ENCODE assay signal across 27 mouse cellular contexts in the genomic region with DNA sequence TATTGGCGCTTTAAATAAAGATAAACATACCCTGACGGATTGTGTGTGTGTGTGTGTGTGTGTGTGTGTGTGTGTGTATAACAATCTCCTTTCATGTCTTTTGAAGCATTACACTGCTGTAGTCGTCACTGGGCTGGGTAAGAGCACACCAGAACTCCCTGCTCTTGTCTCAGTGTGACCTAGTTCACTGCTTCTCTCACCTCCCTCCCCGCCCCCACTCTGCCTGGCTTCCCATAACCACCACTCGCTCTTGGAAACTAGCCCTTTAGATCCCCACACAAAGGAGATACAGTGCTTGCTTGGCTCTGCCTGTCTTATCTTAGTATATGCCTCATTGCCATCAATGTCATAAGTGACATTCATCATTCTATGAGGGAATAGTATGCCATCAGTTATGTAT. TPM values are rescaled to one million over a fixed set of nuclear protein-coding genes. Genes with fewer than 3 reads are reported as not detected.
DNase-seq lines count a peak whose midpoint lies in the region; ATAC-seq and TF ChIP-seq lines count a peak whose summit lies in the region.
"Had no signal": no experiment of that assay in that cellular context is flagged by ENCODE, and none has a peak within 500 bp of the region (broad histone marks: within the 10 kb centered on the region; RNA-seq: fewer than 3 reads in every experiment).

No protein-coding gene starts in this region.

- H3K9ac ChIP-seq in lung, embryonic 14.5 days = no peak overlapping the region
- H3K9ac ChIP-seq: embryonic facial prominence, embryonic 12.5 days; embryonic facial prominence, embryonic 15.5 days; forebrain, embryonic 15.5 days; heart, embryonic 12.5 days; heart, embryonic 15.5 days; hindbrain, embryonic 13.5 days had no signal

- H3K27me3 ChIP-seq in lung, embryonic 14.5 days (ENCODE audit: insufficient read depth, low read length) = no peaks in the 10 kb centered on the region
- H3K27me3 ChIP-seq: CH12.LX; embryonic facial prominence, embryonic 12.5 days; embryonic facial prominence, embryonic 15.5 days; forebrain, embryonic 15.5 days; heart, embryonic 12.5 days; heart, embryonic 15.5 days; hindbrain, embryonic 13.5 days had no signal

- TF ChIP-seq POLR2A in lung, adult 2 months (IDR thresholded peaks at IDR 0.05; ENCODE audit: borderline replicate concordance, extremely low read depth, low read depth, low read length) = no peak

- 56% methylated on average over 5 of the region's 5 CpGs for WGBS in lung, embryonic 14.5 days
- 60% methylated on average over 5 of the region's 5 CpGs for WGBS in lung, adult 2 months

- H3K9me3 ChIP-seq in lung, embryonic 14.5 days (ENCODE audit: low read depth, low read length) = no peaks in the 10 kb centered on the region
- H3K9me3 ChIP-seq: embryonic facial prominence, embryonic 12.5 days; embryonic facial prominence, embryonic 15.5 days; forebrain, embryonic 15.5 days; G1E; heart, embryonic 12.5 days; heart, embryonic 15.5 days; hindbrain, embryonic 10.5 days; hindbrain, embryonic 13.5 days had no signal

- H3K27ac ChIP-seq in lung, embryonic 14.5 days (ENCODE audit: low read depth) = no peak overlapping the region
- H3K27ac ChIP-seq: embryonic facial prominence, embryonic 12.5 days; embryonic facial prominence, embryonic 15.5 days; forebrain, embryonic 15.5 days; heart, embryonic 15.5 days; hindbrain, embryonic 10.5 days; hindbrain, embryonic 13.5 days had no signal

- no peak overlapping the region for H3K4me2 ChIP-seq in lung, embryonic 14.5 days
- H3K4me2 ChIP-seq: embryonic facial prominence, embryonic 12.5 days; embryonic facial prominence, embryonic 15.5 days; forebrain, embryonic 15.5 days; heart, embryonic 12.5 days; heart, embryonic 15.5 days; hindbrain, embryonic 13.5 days had no signal

- ATAC-seq in lung, embryonic 14.5 days (ENCODE audit: insufficient read depth) = peak; percentile 41; the same call in 1 of the 2 replicates
- ATAC-seq in megakaryocyte-erythroid progenitor cell, adult 5-6 weeks (replicated peaks; ENCODE audit: low FRiP score, low TSS enrichment, poor library complexity, severe bottlenecking) = 0 out of 2 replicates have a peak, but pooled peaks have one; percentile 30
- ATAC-seq: forebrain, embryonic 15.5 days; hindbrain, embryonic 16.5 days had no signal

- DNase-seq in cerebellum, postnatal 10 days = peak; percentile 11 to 22
- DNase-seq in cerebellum, adult 9-10 months = no peak
- no peak for DNase-seq in lung, embryonic 14.5 days
- DNase-seq in lung, adult 2 months = no peak
- peak; percentile 38 for DNase-seq in retina, postnatal 1 day
- no peak for DNase-seq in retina, embryonic 14.5 days (ENCODE audit: low spot score)
- DNase-seq: adrenal gland, adult 2 months; B cell, adult 2 months; cerebellum, adult 18-20 months; cerebellum, adult 9-11 months; cerebellum, postnatal 36 days; embryo, embryonic 11 days; gastrocnemius, postnatal 25 days; heart, adult 18-20 months; heart, postnatal 10 days; heart, postnatal 36 days had no signal

- H3K4me3 ChIP-seq in lung, embryonic 14.5 days (ENCODE audit: low read depth, low read length) = no peak overlapping the region
- H3K4me3 ChIP-seq in lung, adult 2 months (replicated peaks; ENCODE audit: extremely low read depth, low read depth, low read length) = no peak overlapping the region
- H3K4me3 ChIP-seq: embryonic facial prominence, embryonic 12.5 days; embryonic facial prominence, embryonic 15.5 days; forebrain, embryonic 15.5 days; heart, embryonic 12.5 days; heart, embryonic 15.5 days; hindbrain, embryonic 10.5 days; hindbrain, embryonic 13.5 days had no signal

- H3K4me1 ChIP-seq in lung, embryonic 14.5 days (ENCODE audit: insufficient read depth) = no peaks in the 10 kb centered on the region
- H3K4me1 ChIP-seq in lung, adult 2 months (ENCODE audit: control insufficient read depth, insufficient read depth, low read length) = no peaks in the 10 kb centered on the region
- H3K4me1 ChIP-seq: embryonic facial prominence, embryonic 12.5 days; embryonic facial prominence, embryonic 15.5 days; forebrain, embryonic 15.5 days; heart, embryonic 15.5 days; hindbrain, embryonic 10.5 days; hindbrain, embryonic 13.5 days had no signal

- H3K36me3 ChIP-seq in lung, embryonic 14.5 days (ENCODE audit: insufficient read depth) = peaks cover 4% of the 10 kb centered on the region; the same call in 1 of the 2 replicates
- H3K36me3 ChIP-seq: embryonic facial prominence, embryonic 12.5 days; heart, embryonic 15.5 days had no signal

- TF ChIP-seq CTCF in lung, embryonic 14.5 days (IDR thresholded peaks at IDR 0.05; ENCODE audit: low read depth) = no peak
- no peak for TF ChIP-seq CTCF in lung, adult 2 months (IDR thresholded peaks at IDR 0.05; ENCODE audit: insufficient read depth, low read length)

RNA-seq across cellular contexts. Expression of a gene that starts 54.5 kb away (rescaled TPM):
- polyA plus RNA-seq in lung, embryonic 14.5 days (2014; fragmentation: Nextera tagmentation; extraction: Ambion mirVana) = 17.6 and 18.9 TPM in 2 replicates
- 41.4 and 65.1 TPM in 2 replicates for polyA plus RNA-seq in lung, adult 2 months (2012; rRNA removed)
- total RNA-seq in megakaryocyte-erythroid progenitor cell, adult 5-6 weeks (2014; fragmentation: Nextera tagmentation) = not detected in 2 replicates
- 0.38 TPM in 1 of 2 replicates, not detected in the other for total RNA-seq in megakaryocyte-erythroid progenitor cell, adult 5-6 weeks (2017)
- polyA plus RNA-seq: G1E had no signal

Comparison
In these comparisons a context has a peak if more than half of its experiments do, and no peak if none do; other contexts are left out.
1. DNase-seq: peak in cerebellum, postnatal 10 days (2 of 2) and retina, postnatal 1 day (single experiment); none in cerebellum, adult 9-10 months (single experiment), lung, embryonic 14.5 days (single experiment), lung, adult 2 months (single experiment) and retina, embryonic 14.5 days (single experiment).